Mouse (Mus musculus) midbrain, embryonic 11.5 days (tissue): ENCODE measurements around the gene Tcf3. TPM values are rescaled to one million over a fixed set of nuclear protein-coding genes. Genes with fewer than 3 reads are reported as not detected.
A peak's percentile ranks its signal among the peaks of the same experiment; 100 is the strongest.

Source experiments
- ATAC-seq: fragments of 200-750 bp; cut with Nextera tagmentation; 2 replicates; pipeline ENCODE4 v1.8.0; 2017; ENCODE audit warnings: moderate TSS enrichment, moderate library complexity; ENCODE audit not compliant: low FRiP score
- DNase-seq: peaks from one replicate; pipeline ENCODE4 v3.0.0; 2015; ENCODE audit warnings: low spot score; ENCODE audit errors: missing footprints
- H3K27ac ChIP-seq: fragments of 300-500 bp; sonication (generic); 2 replicates; pipeline ENCODE4 v1.5.1; 2014; ENCODE audit warnings: low read depth, low read length
- H3K27me3 ChIP-seq: fragments of 300-500 bp; sonication (generic); 2 replicates; pipeline ENCODE4 v1.6.1; 2014; ENCODE audit warnings: mild to moderate bottlenecking, low read length, moderate library complexity, mixed read lengths; ENCODE audit not compliant: control insufficient read depth, insufficient read depth
- H3K36me3 ChIP-seq: fragments of 300-500 bp; sonication (generic); 2 replicates; pipeline ENCODE4 v1.6.1; 2014; ENCODE audit warnings: mild to moderate bottlenecking, low read length, moderate library complexity, mixed read lengths; ENCODE audit not compliant: control insufficient read depth, insufficient read depth
- H3K4me1 ChIP-seq: fragments of 300-500 bp; sonication (generic); 2 replicates; pipeline ENCODE4 v1.6.1; 2014; ENCODE audit warnings: low read length; ENCODE audit not compliant: control insufficient read depth, insufficient read depth
- H3K4me2 ChIP-seq: fragments of 300-500 bp; sonication (generic); 2 replicates; pipeline ENCODE4 v1.6.1; 2014; ENCODE audit warnings: mild to moderate bottlenecking, moderate library complexity
- H3K4me3 ChIP-seq: fragments of 300-500 bp; sonication (generic); 2 replicates; pipeline ENCODE4 v1.5.1; 2014; ENCODE audit warnings: low read depth, low read length
- H3K9ac ChIP-seq: fragments of 300-500 bp; sonication (generic); 2 replicates; pipeline ENCODE4 v1.6.1; 2014; ENCODE audit warnings: low read length
- H3K9me3 ChIP-seq: fragments of 300-500 bp; sonication (generic); 2 replicates; pipeline ENCODE4 v1.6.1; 2016; ENCODE audit warnings: low read length; ENCODE audit not compliant: control insufficient read depth
- WGBS: fragments of 180-500 bp; shearing (Covaris S2); extraction: QIAGEN DNeasy Blood & Tissue Kit; methylation state at CpG from one replicate; pipeline ENCODE4 v1.1.7; 2014; 5-methylcytosine and 5-hydroxymethylcytosine counted together
- polyA plus RNA-seq: library from polyadenylated mRNA; unstranded; fragments of >200 nt; fragmentation: Nextera tagmentation; extraction: Ambion mirVana; gene quantifications from 2 replicates; pipeline ENCODE4 v1.2.1, GENCODE M21; 2014

Tcf3 gene
- polyA plus RNA-seq: 135 and 154 TPM in 2 replicates

DNA sequence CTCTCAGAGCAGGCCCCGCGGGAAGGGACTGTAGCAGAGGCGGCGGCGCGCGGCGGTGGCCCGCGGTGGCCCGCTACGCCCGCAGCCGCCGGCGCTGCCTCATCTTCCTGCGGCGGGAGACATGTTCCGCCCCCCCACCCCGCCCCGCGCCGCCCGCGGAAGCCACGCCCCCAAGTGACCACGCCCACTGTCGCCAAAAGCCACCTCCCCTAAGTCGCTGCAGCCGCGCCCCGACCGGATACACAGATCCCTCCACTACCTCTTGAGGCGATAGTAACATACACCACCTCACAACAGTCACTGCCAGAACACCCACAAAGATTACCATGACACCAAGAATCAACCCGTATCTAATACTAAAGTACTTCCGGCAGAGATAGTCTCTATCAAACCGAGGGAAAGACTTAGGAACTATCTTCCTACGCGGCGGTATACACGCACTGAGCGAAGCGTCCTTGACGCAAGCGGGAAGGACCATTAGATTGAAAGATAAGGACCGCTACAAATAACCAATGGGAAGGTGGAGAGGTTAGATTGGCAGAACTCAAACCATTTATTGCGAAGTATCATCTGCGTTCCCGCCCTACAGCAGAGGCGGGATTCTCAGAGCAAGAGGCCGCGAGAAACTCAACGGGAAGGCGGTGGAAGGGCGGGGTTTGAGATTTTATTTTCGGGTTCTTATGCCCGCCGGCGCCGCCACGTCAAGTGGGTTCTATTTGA lies at the start of gene Tcf3:
Tcf3 (minus strand) TSS at position 135 of the 720 bp plus-strand sequence.
- no peaks in the 10 kb centered on the region for H3K9me3 ChIP-seq
- WGBS: under 1% methylated on average over 60 of the region's 61 CpGs
- peak within 1 kb of the TSS; percentile 100 for H3K4me3 ChIP-seq
- peak; percentile 99 for DNase-seq
- H3K27me3 ChIP-seq: no peaks in the 10 kb centered on the region
- H3K4me1 ChIP-seq: peaks cover 20% of the 10 kb centered on the region
- peak within 1 kb of the TSS; percentile 99 for H3K9ac ChIP-seq
- ATAC-seq: peak; percentile 91
- peak within 1 kb of the TSS; percentile 86 for H3K27ac ChIP-seq
- peaks cover 18% of the 10 kb centered on the region for H3K36me3 ChIP-seq
- peak within 1 kb of the TSS; percentile 92 for H3K4me2 ChIP-seq

DNA sequence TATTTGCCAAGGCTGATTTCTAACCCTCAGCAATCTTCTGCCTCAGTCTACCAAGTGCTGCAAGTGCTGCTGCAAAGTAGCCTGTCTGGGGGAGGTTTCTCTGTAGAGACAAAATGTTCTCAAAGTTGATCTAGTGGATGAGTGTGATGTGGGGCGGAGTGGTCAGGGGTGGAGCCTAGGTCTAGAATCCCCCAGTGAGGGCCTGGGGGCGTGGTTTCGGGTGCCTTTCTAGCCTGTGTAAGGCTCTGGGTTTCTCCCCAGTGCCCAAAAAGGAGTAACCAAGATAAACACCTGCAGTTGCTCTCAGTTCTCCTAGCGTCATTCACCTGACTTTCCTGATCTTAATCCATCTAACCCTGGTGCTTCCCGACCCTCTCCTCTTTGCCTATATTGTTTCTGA lies 47.6 kb upstream of the Tcf3 start:
- no peak for DNase-seq

DNA sequence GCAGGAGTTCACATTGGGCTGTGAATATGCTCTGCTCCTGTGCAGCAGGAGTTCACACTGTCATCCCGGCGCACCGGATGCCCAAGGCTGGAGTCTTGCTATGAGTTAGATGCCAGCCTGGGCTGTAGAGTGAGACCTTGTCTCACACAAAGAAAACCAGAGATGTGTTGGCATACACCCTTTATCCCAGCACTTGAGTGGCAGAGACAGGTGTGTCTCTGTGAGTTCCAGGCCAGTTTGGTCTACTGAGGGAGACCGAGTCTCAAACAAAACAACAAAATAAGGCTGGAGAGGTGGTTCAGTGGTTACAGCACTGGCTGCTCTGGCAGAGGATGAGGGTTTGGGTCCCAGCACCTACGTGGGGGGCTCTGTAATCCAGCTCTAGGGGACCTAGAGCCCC lies 45.1 kb upstream of the Tcf3 start:
- H3K4me2 ChIP-seq: no peak overlapping the region
- WGBS: 78% methylated on average over 5 of the region's 5 CpGs
- no peaks in the 10 kb centered on the region for H3K9me3 ChIP-seq
- H3K9ac ChIP-seq: no peak overlapping the region
- H3K4me1 ChIP-seq: peaks cover 5% of the 10 kb centered on the region
- H3K4me3 ChIP-seq: no peak overlapping the region
- ATAC-seq: no peak
- H3K36me3 ChIP-seq: no peaks in the 10 kb centered on the region
- peaks cover 2% of the 10 kb centered on the region; the same call in 1 of the 2 replicates for H3K27me3 ChIP-seq
- DNase-seq: no peak
- H3K27ac ChIP-seq: no peak overlapping the region

More for the DNA sequence above, 47.6 kb upstream of the Tcf3 start:
- H3K4me2 ChIP-seq: no peak overlapping the region
- H3K9me3 ChIP-seq: no peaks in the 10 kb centered on the region
- no peak for ATAC-seq
- no peak overlapping the region for H3K9ac ChIP-seq
- H3K27me3 ChIP-seq: peaks cover 11% of the 10 kb centered on the region
- no peaks in the 10 kb centered on the region for H3K36me3 ChIP-seq
- H3K4me3 ChIP-seq: no peak overlapping the region
- 16% methylated on average over 5 of the region's 5 CpGs for WGBS
- H3K4me1 ChIP-seq: no peaks in the 10 kb centered on the region
- no peak overlapping the region for H3K27ac ChIP-seq

DNA sequence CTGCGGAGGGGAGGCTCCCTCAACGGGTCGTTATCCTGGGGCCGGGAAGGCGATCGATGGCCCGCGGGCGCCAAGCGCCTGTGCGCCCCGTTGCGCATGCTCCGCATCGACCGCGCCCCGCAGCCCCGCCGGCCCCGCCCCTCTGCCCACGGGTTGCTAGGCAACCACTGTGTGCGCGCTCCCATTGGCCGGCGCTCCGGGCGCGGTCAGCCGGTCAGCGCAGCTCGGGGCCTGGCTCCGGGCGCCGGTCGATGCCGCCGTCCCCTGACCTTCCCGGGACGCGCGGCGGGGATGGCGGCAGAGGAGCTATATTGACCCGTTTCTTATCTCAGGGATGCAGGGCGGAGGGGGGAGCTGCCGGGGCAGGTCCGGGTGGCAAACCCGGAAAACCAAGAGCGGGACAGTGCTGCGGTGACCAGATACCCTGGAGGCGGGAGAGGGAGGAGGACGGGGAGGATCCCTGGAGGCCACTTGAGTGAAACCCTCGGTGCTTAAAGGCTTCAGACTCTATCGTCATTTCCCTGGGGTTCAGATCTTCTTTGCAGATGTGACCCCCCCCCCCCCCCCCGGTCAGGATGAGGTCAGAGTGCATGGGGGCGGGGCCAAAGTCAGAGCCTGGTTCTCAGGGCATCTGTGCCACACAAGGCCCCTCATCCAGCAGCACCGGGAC lies 42.0 kb upstream of the Tcf3 start:
- peak; percentile 99 for DNase-seq
- peak; percentile 90 for ATAC-seq
- H3K9me3 ChIP-seq: no peaks in the 10 kb centered on the region
- H3K4me1 ChIP-seq: peaks cover 5% of the 10 kb centered on the region
- peak overlapping the region; percentile 37; the same call in 1 of the 2 replicates for H3K27ac ChIP-seq
- WGBS: 1% methylated on average over 56 of the region's 58 CpGs
- H3K9ac ChIP-seq: peak overlapping the region; percentile 60
- peak overlapping the region; percentile 42 for H3K4me3 ChIP-seq
- H3K4me2 ChIP-seq: peak overlapping the region; percentile 63
- no peaks in the 10 kb centered on the region for H3K36me3 ChIP-seq
- peaks cover 2% of the 10 kb centered on the region for H3K27me3 ChIP-seq

DNA sequence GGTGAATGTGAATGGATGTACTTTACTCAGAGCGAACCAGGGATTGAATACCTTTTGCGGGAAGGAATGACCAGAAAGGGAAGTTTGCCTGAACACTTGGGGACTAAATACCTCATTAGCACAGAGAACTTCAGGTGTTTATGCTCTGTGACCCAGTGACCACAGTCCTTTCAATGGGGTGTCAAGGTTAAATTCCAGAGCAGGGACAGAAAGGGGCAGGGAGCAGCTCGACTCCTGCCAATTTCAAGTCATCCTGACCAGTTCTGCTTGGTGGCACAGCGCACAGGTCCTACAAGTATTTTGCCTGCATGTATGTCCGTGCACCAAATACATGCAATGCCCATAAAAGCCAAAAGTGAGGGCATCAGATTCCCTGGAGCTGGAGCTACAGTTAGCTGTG lies 31.6 kb upstream of the Tcf3 start:
- WGBS: 48% methylated on average over 5 of the region's 5 CpGs
- H3K36me3 ChIP-seq: no peaks in the 10 kb centered on the region

DNA sequence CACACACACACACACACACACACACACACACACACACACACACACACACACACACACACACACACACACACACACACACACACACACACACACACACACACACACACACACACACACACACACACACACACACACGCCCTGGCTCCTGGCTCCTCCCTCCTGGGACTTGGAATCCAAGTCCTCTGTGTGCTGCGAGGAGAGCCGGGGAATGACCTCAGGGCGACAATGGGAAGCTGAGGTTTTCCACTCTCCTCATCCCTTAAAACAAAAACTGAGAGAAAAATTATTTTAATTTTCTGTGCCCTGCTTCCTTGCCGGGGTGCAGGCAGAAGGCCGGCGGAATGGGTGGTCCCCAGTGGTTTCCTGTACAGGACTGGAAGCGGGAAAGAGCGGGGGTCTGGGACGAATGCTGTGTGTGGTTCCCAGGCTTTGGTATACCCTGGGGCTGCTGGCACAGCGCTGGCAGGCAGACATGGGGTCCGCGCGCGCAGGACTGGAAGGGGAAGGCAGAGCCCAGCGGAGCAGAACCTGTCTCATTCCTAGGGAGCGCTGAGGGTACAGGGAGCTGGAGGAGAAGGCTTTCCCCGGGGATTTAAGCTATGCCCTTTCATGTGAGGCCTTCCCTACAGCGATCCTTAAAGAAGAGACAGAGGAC lies 31.1 kb upstream of the Tcf3 start:
- Histone ChIP-seq H3K27me3 (no peaks in the 10 kb centered on the region), H3K4me1 (no peaks in the 10 kb centered on the region), H3K36me3 (no peaks in the 10 kb centered on the region), H3K4me2 (no peak overlapping the region; the same call in 1 of the 2 replicates), H3K27ac (no peak overlapping the region), H3K4me3 (no peak overlapping the region), H3K9ac (no peak overlapping the region), H3K9me3 (no peaks in the 10 kb centered on the region)
- ATAC-seq (no peak), DNase-seq (no peak)
- WGBS: 8% methylated on average over 19 of the region's 19 CpGs

More for the DNA sequence above, 31.6 kb upstream of the Tcf3 start:
- DNase-seq (no peak), ATAC-seq (no peak)
- no peaks in the 10 kb centered on the region for H3K9me3 ChIP-seq
- no peak overlapping the region for H3K4me3 ChIP-seq
- H3K27ac ChIP-seq: no peak overlapping the region
- no peak overlapping the region for H3K9ac ChIP-seq
- no peaks in the 10 kb centered on the region for H3K27me3 ChIP-seq
- H3K4me1 ChIP-seq: no peaks in the 10 kb centered on the region
- H3K4me2 ChIP-seq: no peak overlapping the region

DNA sequence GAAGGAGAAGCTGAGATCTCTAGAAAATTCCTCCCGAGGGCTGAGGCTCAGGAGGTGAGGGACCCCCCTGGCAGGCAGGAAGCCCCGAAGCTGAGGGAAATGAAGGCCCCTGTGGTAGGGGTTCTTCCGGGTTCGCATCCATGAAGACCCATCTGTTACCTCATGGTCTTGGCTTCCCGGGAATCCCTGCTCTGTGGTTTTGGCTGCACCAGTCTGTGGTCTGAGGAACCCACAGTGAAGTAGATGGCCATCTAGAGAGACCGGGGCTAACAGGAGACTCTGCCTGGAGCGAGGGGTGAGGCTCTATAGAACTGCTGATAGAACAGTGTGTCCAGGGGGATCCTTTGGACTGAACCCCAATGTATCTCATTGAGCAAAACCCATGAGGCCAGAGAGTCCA lies 27.9 kb upstream of the Tcf3 start:
- H3K4me1 ChIP-seq: no peaks in the 10 kb centered on the region
- no peak overlapping the region for H3K4me2 ChIP-seq
- no peak for DNase-seq
- ATAC-seq: no peak
- no peaks in the 10 kb centered on the region for H3K27me3 ChIP-seq
- H3K36me3 ChIP-seq: no peaks in the 10 kb centered on the region
- H3K27ac ChIP-seq: no peak overlapping the region
- no peak overlapping the region for H3K9ac ChIP-seq
- no peak overlapping the region for H3K4me3 ChIP-seq
- H3K9me3 ChIP-seq: no peaks in the 10 kb centered on the region
- WGBS: 77% methylated on average over 7 of the region's 7 CpGs

DNA sequence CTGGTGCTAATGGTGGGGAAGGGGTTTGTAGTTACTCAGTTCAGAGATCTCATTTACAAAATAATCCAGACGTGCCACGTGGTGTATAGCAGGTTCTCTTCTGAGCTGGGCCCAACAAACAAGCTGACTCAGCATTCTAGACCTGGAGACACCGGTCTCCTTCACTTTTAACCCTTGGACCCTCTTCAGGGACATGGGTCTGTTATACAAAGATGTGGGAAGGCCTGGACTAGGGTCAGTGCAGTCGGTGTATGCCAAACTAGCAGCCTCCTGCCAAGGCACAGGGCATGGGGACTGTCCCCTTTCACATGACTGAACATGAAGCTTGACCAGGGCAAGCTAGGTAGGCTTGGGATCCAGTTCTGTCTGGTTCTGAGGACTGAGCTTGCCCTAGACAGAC lies 26.9 kb upstream of the Tcf3 start:
- no peak overlapping the region for H3K4me3 ChIP-seq
- H3K9me3 ChIP-seq: no peaks in the 10 kb centered on the region
- H3K4me1 ChIP-seq: no peaks in the 10 kb centered on the region
- H3K36me3 ChIP-seq: no peaks in the 10 kb centered on the region
- no peak overlapping the region for H3K9ac ChIP-seq
- H3K27ac ChIP-seq: no peak overlapping the region
- ATAC-seq (no peak), DNase-seq (no peak)
- 70% methylated on average over 4 of the region's 4 CpGs for WGBS
- H3K4me2 ChIP-seq: no peak overlapping the region
- no peaks in the 10 kb centered on the region; the same call in 1 of the 2 replicates for H3K27me3 ChIP-seq

DNA sequence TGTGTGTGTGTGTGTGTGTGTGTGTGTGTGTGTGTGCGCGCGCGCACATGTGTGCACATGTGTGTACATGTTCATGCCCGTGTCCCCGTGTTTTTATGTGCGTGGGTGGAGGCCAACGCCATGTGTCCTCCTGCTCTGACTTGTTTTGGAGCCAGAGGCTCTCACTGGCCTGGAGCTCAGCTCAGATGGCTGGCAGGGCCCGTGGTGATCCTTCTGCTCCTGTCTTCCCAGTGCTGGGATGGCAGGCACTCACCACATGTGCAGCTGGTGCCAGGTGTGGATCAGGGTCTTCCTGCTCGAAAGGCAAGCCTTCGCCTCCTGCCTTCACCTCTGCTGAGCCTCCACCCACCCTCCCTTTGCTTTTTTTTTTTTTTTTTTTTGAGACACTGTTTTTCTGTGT lies 26.2 kb upstream of the Tcf3 start:
- no peak for ATAC-seq
- no peaks in the 10 kb centered on the region; the same call in 1 of the 2 replicates for H3K27me3 ChIP-seq
- no peak overlapping the region for H3K4me2 ChIP-seq
- WGBS: 91% methylated on average over 11 of the region's 11 CpGs
- H3K27ac ChIP-seq: no peak overlapping the region
- H3K4me1 ChIP-seq: no peaks in the 10 kb centered on the region
- no peaks in the 10 kb centered on the region for H3K36me3 ChIP-seq
- no peaks in the 10 kb centered on the region for H3K9me3 ChIP-seq
- no peak overlapping the region for H3K9ac ChIP-seq
- no peak overlapping the region for H3K4me3 ChIP-seq
- DNase-seq: no peak
